Mouse (Mus musculus) olfactory bulb, adult 2 months (tissue): Measurements from ENCODE around the gene Pim1.

Experiments
- CTCF ChIP-seq: fragments of 200-500 bp; IDR thresholded peaks from 2 replicates; pipeline ENCODE4 v1.5.1; 2012; ENCODE audit warnings: low read depth, mild to moderate bottlenecking, low read length, moderate library complexity; ENCODE audit not compliant: insufficient read depth
- POLR2A ChIP-seq: fragments of 200-500 bp; IDR thresholded peaks from 2 replicates; pipeline ENCODE4 v1.6.1; 2012; ENCODE audit warnings: mild to moderate bottlenecking, low read depth, low read length, moderate library complexity; ENCODE audit not compliant: insufficient read depth

DNA sequence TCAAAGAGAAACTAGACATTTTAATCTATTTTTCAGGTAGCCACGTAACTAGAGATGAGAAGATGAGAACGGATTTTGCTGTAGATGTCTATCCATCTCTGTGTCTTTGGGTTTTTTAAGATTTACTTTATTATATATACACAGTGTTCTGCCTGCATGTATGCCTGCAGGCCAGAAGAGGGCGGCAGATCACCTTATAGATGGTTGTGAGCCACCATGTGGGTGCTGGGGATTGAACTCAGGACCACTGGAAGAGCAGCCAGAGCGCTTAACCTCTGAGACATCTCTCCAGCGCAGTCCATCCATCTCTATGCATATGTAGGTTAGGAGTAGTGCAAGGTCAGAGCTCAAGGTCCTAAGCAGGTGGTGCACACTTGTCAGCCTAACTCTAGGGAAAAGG is 13.1 kb downstream of the Pim1 start:
- TF ChIP-seq CTCF (no peak), POLR2A (no peak)
